Mouse (Mus musculus) embryonic facial prominence, embryonic 11.5 days (tissue): Measurements from ENCODE around the gene Ano1. TPM values are rescaled to one million over a fixed set of nuclear protein-coding genes. Genes with fewer than 3 reads are reported as not detected.

Source experiments
- ATAC-seq: fragments of 200-750 bp; cut with Nextera tagmentation; replicated peaks from 2 replicates; pipeline ENCODE4 v1.8.0; 2017; ENCODE audit warnings: low read depth; ENCODE audit not compliant: insufficient number of reproducible peaks, low FRiP score, low TSS enrichment
- DNase-seq: peaks from one replicate; pipeline ENCODE4 v3.0.0-alpha.2; 2015; ENCODE audit warnings: low spot score
- H3K27ac ChIP-seq: fragments of 300-500 bp; sonication (generic); replicated peaks from 2 replicates; pipeline ENCODE4 v1.5.1; 2014; ENCODE audit warnings: mild to moderate bottlenecking, low read depth, low read length, control low read depth
- H3K27me3 ChIP-seq: fragments of 300-500 bp; sonication (generic); 2 replicates; pipeline ENCODE4 v1.6.1; 2014; ENCODE audit warnings: mild to moderate bottlenecking, low read length, moderate library complexity, mixed read lengths; ENCODE audit not compliant: control insufficient read depth, insufficient read depth
- H3K36me3 ChIP-seq: fragments of 300-500 bp; sonication (generic); replicated peaks from 2 replicates; pipeline ENCODE4 v1.6.1; 2014; ENCODE audit warnings: low read depth, mild to moderate bottlenecking, low read length, moderate library complexity, mixed read lengths; ENCODE audit not compliant: control insufficient read depth, insufficient read depth
- H3K4me1 ChIP-seq: fragments of 300-500 bp; sonication (generic); 2 replicates; pipeline ENCODE4 v1.6.1; 2014; ENCODE audit warnings: low read length, mixed read lengths; ENCODE audit not compliant: control insufficient read depth, insufficient read depth
- H3K4me2 ChIP-seq: fragments of 300-500 bp; sonication (generic); 2 replicates; pipeline ENCODE4 v1.6.1; 2014; ENCODE audit warnings: low read depth, mild to moderate bottlenecking, control low read depth, low read length, moderate library complexity
- H3K4me3 ChIP-seq: fragments of 300-500 bp; sonication (generic); 2 replicates; pipeline ENCODE4 v1.5.1; 2014; ENCODE audit warnings: low read depth, low read length, control low read depth
- H3K9ac ChIP-seq: fragments of 300-500 bp; sonication (generic); replicated peaks from 2 replicates; pipeline ENCODE4 v1.6.1; 2014; ENCODE audit warnings: mild to moderate bottlenecking, control low read depth, low read length
- H3K9me3 ChIP-seq: fragments of 300-500 bp; sonication (generic); replicated peaks from 2 replicates; pipeline ENCODE4 v1.6.1; 2016; ENCODE audit warnings: mild to moderate bottlenecking, low read length, inconsistent platforms, mixed read lengths; ENCODE audit not compliant: control insufficient read depth
- WGBS: fragments of 180-500 bp; shearing (Covaris S2); extraction: QIAGEN DNeasy Blood & Tissue Kit; methylation state at CpG from one replicate; pipeline ENCODE4 v1.1.7; 2014; 5-methylcytosine and 5-hydroxymethylcytosine counted together
- polyA plus RNA-seq: library from polyadenylated mRNA; unstranded; fragments of >200 nt; fragmentation: Nextera tagmentation; extraction: Ambion mirVana; gene quantifications from 2 replicates; pipeline ENCODE4 v1.2.1, GENCODE M21; 2014

Ano1 gene
- polyA plus RNA-seq, 1 experiment from 2014 or later: 10.0 TPM

DNA sequence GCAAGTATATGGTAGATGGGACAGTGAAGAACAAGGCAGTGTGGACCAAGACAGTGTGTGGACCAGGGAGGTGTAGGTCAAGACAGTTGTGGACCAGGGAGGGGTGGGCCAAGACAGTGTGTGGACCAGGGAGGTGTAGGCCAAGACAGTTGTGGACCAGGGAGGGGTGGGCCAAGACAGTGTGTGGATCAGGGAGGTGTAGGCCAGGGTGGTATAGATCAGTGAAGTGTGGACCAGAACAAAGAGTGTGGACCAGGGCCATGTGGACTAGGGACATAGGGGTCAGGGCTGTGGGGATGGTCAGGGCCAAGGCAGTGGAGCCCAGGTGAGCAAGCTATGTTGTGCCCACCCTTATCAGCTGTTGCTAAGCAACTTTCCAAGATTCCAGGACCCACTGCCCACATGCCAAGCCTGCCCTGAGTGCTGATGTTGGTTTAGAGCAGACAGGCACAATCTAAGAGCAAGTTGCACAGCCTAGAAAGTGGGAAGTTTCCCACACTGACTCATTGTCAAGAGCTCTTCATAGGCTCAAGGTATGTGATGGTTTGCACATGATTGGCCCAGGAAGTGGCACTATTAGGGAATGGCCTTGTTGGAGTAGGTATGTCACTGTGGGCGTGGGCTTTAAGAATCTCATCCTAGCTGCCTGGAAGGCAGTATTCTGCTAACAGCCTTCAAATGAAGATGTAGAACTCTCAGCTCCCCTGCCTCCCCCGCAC is 64.0 kb downstream of the Ano1 start:
- Histone ChIP-seq H3K9me3 (no peaks in the 10 kb centered on the region), H3K4me1 (peaks cover 2% of the 10 kb centered on the region; the same call in 1 of the 2 replicates), H3K27ac (no peak overlapping the region), H3K4me3 (no peak overlapping the region), H3K9ac (no peak overlapping the region), H3K36me3 (no peaks in the 10 kb centered on the region), H3K27me3 (no peaks in the 10 kb centered on the region), H3K4me2 (no peak overlapping the region)
- 95% methylated on average over 2 of the region's 2 CpGs for WGBS
- no peak for DNase-seq
- peak; percentile 56; the same call in 1 of the 2 replicates for ATAC-seq

DNA sequence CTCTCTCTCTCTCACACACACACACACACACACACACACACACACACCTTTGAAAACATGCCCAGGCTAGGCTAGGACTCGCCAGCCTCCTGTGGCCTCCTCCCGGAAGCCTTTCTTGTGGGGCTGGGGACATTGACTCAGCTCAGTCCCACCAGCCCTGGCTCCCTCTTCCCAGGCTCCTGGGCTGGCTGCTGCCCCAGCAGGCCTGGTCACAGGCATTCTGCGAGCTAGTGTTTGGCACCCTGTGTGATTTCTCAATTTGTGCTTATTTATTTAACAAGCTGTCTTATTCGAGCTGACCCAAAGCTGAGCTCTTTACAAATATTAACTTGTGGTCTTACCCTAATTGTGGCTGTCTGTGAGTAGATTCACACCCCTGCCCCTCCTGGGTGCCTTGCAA is 66.8 kb downstream of the Ano1 start:
- no peaks in the 10 kb centered on the region for H3K36me3 ChIP-seq
- H3K27me3 ChIP-seq: peaks cover under 1% of the 10 kb centered on the region; the same call in 1 of the 2 replicates
- no peak overlapping the region for H3K27ac ChIP-seq
- H3K4me3 ChIP-seq: no peak overlapping the region
- H3K4me1 ChIP-seq: peaks cover 2% of the 10 kb centered on the region; the same call in 1 of the 2 replicates
- H3K4me2 ChIP-seq: no peak overlapping the region
- 71% methylated on average over 4 of the region's 4 CpGs for WGBS
- H3K9ac ChIP-seq: no peak overlapping the region
- ATAC-seq: no peak
- DNase-seq: no peak
- H3K9me3 ChIP-seq: no peaks in the 10 kb centered on the region

DNA sequence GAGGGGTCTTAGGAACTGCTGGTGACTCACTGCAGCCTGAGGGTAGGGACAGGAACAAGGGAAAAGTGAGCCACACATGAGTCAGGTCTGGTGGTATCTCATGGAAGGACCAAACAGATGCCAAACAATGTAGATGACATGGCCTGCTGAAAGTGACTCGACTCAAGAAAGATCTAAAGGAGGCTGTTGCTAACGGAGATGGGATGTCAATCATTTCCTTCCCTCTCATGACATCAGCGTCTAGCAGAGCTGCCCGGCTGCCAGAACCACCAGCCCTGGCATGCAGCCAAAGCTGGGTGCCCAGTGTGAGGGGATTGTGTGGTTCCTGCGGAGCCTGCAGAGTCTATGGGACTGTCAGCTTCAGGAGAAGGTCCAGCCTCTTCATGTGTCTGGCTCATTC is 67.3 kb downstream of the Ano1 start:
- WGBS: 39% methylated on average over 5 of the region's 5 CpGs
- Histone ChIP-seq H3K9ac (no peak overlapping the region), H3K9me3 (no peaks in the 10 kb centered on the region), H3K4me1 (peaks cover 2% of the 10 kb centered on the region; the same call in 1 of the 2 replicates), H3K36me3 (no peaks in the 10 kb centered on the region), H3K4me3 (no peak overlapping the region), H3K27me3 (peaks cover 6% of the 10 kb centered on the region; the same call in 1 of the 2 replicates), H3K27ac (no peak overlapping the region), H3K4me2 (no peak overlapping the region)
- DNase-seq (peak; percentile 19), ATAC-seq (no peak)

DNA sequence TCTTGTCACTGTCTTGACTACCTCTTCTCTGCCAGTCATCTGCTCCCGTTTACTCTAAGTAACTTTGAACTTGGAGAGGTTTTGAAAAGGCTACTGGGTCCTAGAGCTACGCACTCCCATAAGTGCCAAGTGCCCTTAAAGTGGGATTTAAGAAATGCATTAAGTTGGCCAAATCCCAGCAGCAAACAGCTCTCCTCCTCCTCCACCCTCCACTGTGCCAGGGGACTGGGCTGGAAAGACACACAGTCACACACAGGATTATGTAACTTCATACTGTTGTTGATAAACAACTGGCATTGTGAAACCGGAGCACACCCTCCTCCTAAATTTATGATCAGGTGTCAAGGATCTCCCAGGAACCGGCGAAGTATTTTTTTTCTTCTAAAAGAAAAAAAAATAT is 71.7 kb downstream of the Ano1 start:
- Histone ChIP-seq H3K4me1 (no peaks in the 10 kb centered on the region; the same call in 1 of the 2 replicates), H3K27ac (no peak overlapping the region), H3K36me3 (no peaks in the 10 kb centered on the region), H3K4me2 (no peak overlapping the region), H3K27me3 (peaks cover 23% of the 10 kb centered on the region), H3K9ac (no peak overlapping the region), H3K4me3 (no peak overlapping the region), H3K9me3 (no peaks in the 10 kb centered on the region)
- no peak for DNase-seq
- WGBS: 82% methylated on average over 5 of the region's 5 CpGs
- no peak for ATAC-seq

DNA sequence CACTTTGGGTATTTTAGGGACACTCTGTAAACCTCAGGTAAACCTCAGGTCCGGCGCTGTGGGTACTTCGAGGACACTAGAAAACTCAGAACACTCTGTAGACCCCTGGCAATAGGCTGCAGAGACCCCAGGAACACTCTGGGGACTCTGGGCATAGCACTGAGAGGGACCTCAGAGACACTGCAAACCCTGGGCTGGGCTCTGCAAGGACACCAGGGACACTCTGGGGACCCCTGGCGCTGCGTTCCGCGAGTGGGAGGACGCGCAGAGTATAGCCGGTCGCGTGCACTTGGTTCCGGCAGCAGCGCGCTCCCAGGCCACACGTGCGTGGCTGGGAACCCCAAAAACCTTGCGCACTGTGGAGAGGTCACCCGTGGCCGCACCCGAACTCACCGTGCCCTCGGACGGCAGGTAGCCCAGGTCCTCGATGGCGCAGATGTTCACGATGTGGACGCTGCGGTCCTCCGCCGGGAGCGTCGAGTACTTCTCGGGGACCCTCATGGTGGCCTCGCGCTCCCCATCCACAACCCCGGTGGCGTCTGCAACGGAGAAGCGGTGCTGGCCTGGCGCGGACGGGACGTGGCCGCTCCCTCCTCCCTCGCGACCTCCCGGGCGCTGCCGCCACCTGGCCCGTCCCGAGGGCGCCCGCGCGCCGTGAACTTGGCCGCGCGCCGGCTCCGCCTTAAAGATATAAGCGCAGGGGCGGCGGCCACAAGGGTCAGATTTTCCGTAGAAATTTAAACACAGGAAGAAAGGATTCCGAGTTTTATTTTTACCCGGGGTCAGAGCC is 73.3 kb downstream of the Ano1 start:
- peak overlapping the region; percentile 47 for H3K9ac ChIP-seq
- peak; percentile 35 for DNase-seq

DNA sequence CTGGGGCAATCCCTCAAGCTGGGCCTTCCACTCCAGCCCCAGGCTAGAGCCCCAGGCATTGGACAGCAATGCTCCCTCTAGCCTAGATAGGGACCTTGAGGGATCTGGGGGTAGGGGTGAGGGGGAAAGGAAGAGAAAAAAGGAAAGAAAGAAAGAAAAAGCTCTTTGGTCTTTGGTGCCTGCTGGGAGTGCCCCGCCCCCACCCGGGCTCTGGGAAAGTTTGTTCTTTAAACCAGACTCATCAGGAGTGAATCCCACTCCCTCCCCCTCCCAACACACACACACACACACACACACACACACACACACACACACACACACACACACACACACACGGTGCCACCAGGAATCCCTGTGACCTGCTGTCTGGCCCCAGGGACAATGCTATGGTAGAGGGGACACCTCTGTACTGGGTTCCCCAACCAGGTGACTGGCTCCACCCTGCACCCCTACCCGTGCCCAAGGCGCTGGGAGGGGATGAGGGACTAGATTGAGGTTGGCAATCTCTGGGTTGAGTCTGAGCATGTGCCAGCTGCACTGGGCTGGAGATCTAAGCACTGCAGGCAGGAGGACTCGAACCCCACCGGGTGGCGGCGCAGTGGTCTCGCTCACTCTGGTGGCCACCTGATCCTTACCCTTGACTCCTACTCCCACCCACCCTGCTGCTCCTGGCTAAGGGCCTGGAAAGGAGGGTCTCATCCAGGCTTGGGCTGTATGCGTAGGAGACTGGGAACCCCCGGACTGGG is 74.3 kb downstream of the Ano1 start:
- Histone ChIP-seq H3K9me3 (no peaks in the 10 kb centered on the region), H3K4me3 (no peak overlapping the region), H3K36me3 (no peaks in the 10 kb centered on the region), H3K9ac (no peak overlapping the region), H3K4me2 (peak overlapping the region; percentile 10; the same call in 1 of the 2 replicates), H3K4me1 (no peaks in the 10 kb centered on the region; the same call in 1 of the 2 replicates), H3K27me3 (peaks cover 23% of the 10 kb centered on the region), H3K27ac (no peak overlapping the region)
- ATAC-seq (no peak), DNase-seq (no peak)
- WGBS: 31% methylated on average over 12 of the region's 12 CpGs

More for the DNA sequence above, 73.3 kb downstream of the Ano1 start:
- no peak for ATAC-seq
- Histone ChIP-seq H3K9me3 (no peaks in the 10 kb centered on the region), H3K4me1 (no peaks in the 10 kb centered on the region; the same call in 1 of the 2 replicates), H3K27me3 (peaks cover 23% of the 10 kb centered on the region), H3K27ac (no peak overlapping the region), H3K4me2 (peak overlapping the region; percentile 85), H3K36me3 (no peaks in the 10 kb centered on the region), H3K4me3 (peak overlapping the region; percentile 34)
- 9% methylated on average over 67 of the region's 68 CpGs for WGBS

DNA sequence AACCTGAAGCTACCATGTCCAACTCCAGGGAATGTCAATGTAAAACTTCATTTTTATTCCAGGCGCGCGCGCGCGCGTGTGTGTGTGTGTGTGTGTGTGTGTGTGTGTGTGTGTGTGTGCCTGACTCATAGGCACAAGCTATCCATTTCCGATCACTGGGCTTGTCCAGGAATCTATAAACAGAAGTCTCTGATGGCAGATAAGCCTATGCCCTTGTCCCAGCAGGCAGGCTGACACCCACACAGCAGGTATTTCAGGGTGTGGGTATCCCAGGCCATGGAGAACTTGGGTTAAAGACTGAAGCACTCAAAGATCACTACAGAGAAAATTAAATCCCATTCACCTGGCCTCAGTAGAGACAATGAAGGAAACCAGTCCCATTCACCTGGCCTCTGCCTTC is 76.1 kb downstream of the Ano1 start:
- Histone ChIP-seq H3K27ac (no peak overlapping the region), H3K9ac (no peak overlapping the region), H3K4me1 (no peaks in the 10 kb centered on the region; the same call in 1 of the 2 replicates), H3K4me3 (no peak overlapping the region), H3K4me2 (no peak overlapping the region), H3K36me3 (no peaks in the 10 kb centered on the region), H3K27me3 (peaks cover 23% of the 10 kb centered on the region), H3K9me3 (no peaks in the 10 kb centered on the region)
- WGBS: 92% methylated on average over 8 of the region's 8 CpGs
- ATAC-seq: no peak
- DNase-seq: no peak
